Mouse (Mus musculus): ENCODE data around the gene Rad51. TPM values are rescaled to one million over a fixed set of nuclear protein-coding genes. Genes with fewer than 3 reads are reported as not detected.

The Rad51 gene
- total and polyA plus RNA-seq, 3 experiments, result 18.6 to 87.5 (median 45.0) TPM

GRCm38 (mm10) chr2:119174866-119175265 is 62.3 kb downstream of the Rad51 start:
- Histone ChIP-seq H3K36me3 (replicated peaks in 1 of 2; ENCODE audit: control insufficient read depth in 1 of 2, insufficient read depth in 1 of 2, low read length in 1 of 2) (peaks cover 10 to 28% of the 10 kb centered on the region in 2 experiments), H3K79me2 (replicated peaks; ENCODE audit: control insufficient read depth, extremely low read depth, insufficient read depth, poor library complexity, severe bottlenecking) (no peaks in the 10 kb centered on the region; the same call in 1 of the 2 replicates), H3K4me2 (ENCODE audit: insufficient read depth, low read depth, poor library complexity, severe bottlenecking) (peak overlapping the region; percentile 85), H3K9ac (ENCODE audit: insufficient read depth, low read depth) (peak overlapping the region; percentile 62), H3K4me1 (ENCODE audit: control insufficient read depth in 1 of 2, insufficient read depth in 2 of 2) (peaks cover 42 to 95% of the 10 kb centered on the region in 2 experiments), H3K4me3 (replicated peaks in 1 of 3; ENCODE audit: low read depth in 2 of 3, low read length in 2 of 3, poor library complexity in 1 of 3) (peak overlapping the region; percentile 54 to 57 (median 57)), H3K27ac (ENCODE audit: insufficient read depth, low read depth) (peak overlapping the region; percentile 93), H3K27me3 (replicated peaks) (no peaks in the 10 kb centered on the region), H3K9me3 (replicated peaks; ENCODE audit: low read length) (peaks cover 5% of the 10 kb centered on the region)
- in situ Hi-C loops (cut with MboI; ENCODE audit: low pct_ligation_motif_present, low pct_unique_long_range_greater_than_20kb, low sequenced_read_pairs) (loop anchor here (25.0 kb wide), 2 partner anchors 288 to 413 kb away; partner anchors contain the start of genes Ccdc9b and Phgr1), dilution Hi-C loops (cut with MboI; ENCODE audit: extremely low pct_ligation_motif_present, extremely low pct_unique_long_range_greater_than_20kb, low sequenced_read_pairs) (no loop called here)
- no peak for TF ChIP-seq ZMIZ1 (IDR thresholded peaks at IDR 0.05; ENCODE audit: low read depth, low read length)
- TF ChIP-seq MAZ (IDR thresholded peaks at IDR 0.05; ENCODE audit: low read depth, low read length), result no peak
- no peak for TF ChIP-seq CHD1 (IDR thresholded peaks at IDR 0.05; ENCODE audit: low read depth, low read length)
- no peak for DNase-seq (ENCODE audit: extremely low read depth)

- dilution Hi-C loops (cut with MboI; ENCODE audit: extremely low pct_ligation_motif_present, extremely low pct_unique_long_range_greater_than_20kb, low sequenced_read_pairs) (no loop called here), in situ Hi-C loops (cut with MboI; ENCODE audit: low pct_ligation_motif_present, low pct_unique_long_range_greater_than_20kb, low sequenced_read_pairs) (loop anchor here (25.0 kb wide), 2 partner anchors 288 to 413 kb away; partner anchors contain the start of genes Ccdc9b and Phgr1)
- H3K4me1 ChIP-seq (ENCODE audit: control insufficient read depth in 1 of 2, insufficient read depth in 2 of 2), result peaks cover 39 to 90% of the 10 kb centered on the region in 2 experiments
- H3K27ac ChIP-seq (ENCODE audit: insufficient read depth, low read depth), result peak overlapping the region; percentile 93
- peaks cover 18 to 35% of the 10 kb centered on the region in 2 experiments for H3K36me3 ChIP-seq (replicated peaks in 1 of 2; ENCODE audit: control insufficient read depth in 1 of 2, insufficient read depth in 1 of 2, low read length in 1 of 2)
- H3K4me3 ChIP-seq (replicated peaks in 1 of 3; ENCODE audit: low read depth in 2 of 3, low read length in 2 of 3, poor library complexity in 1 of 3), result peak overlapping the region; percentile 54 to 57 (median 57)
- TF ChIP-seq MYC (IDR thresholded peaks at IDR 0.05; ENCODE audit: low read depth, low read length) (0 out of 2 replicates have a peak, but pooled peaks have one; percentile 24), ELF1 (IDR thresholded peaks at IDR 0.05; ENCODE audit: low read depth, low read length) (peak; percentile 69), TCF12 (IDR thresholded peaks at IDR 0.05; ENCODE audit: low read depth, low read length) (peak; percentile 35; the same call in 1 of the 2 replicates), POLR2A (IDR thresholded peaks at IDR 0.05; ENCODE audit: low read depth, low read length) (peak; percentile 53), ZC3H11A (IDR thresholded peaks at IDR 0.05; ENCODE audit: low read depth, low read length) (no peak), MEF2A (IDR thresholded peaks at IDR 0.05; ENCODE audit: borderline replicate concordance, low read depth, low read length) (peak; percentile 26; the same call in 1 of the 2 replicates), ETS1 (conservative IDR thresholded peaks at IDR 0.05; ENCODE audit: low read depth, low read length) (peak; percentile 30; the same call in 1 of the 2 replicates), GABPA (IDR thresholded peaks at IDR 0.05; ENCODE audit: insufficient replicate concordance, low read depth, low read length) (no peak), BHLHE40 (IDR thresholded peaks at IDR 0.05; ENCODE audit: low read depth, low read length) (no peak), CHD2 (IDR thresholded peaks at IDR 0.05; ENCODE audit: low read length) (no peak), IRF4 (IDR thresholded peaks at IDR 0.05; ENCODE audit: low read depth, low read length) (peak; percentile 55)
- H3K79me2 ChIP-seq (replicated peaks; ENCODE audit: control insufficient read depth, extremely low read depth, insufficient read depth, poor library complexity, severe bottlenecking), result no peaks in the 10 kb centered on the region; the same call in 1 of the 2 replicates
- peaks cover 5% of the 10 kb centered on the region for H3K9me3 ChIP-seq (replicated peaks; ENCODE audit: low read length)
- H3K4me2 ChIP-seq (ENCODE audit: insufficient read depth, low read depth, poor library complexity, severe bottlenecking), result peak overlapping the region; percentile 85
- no peaks in the 10 kb centered on the region for H3K27me3 ChIP-seq (replicated peaks)
- peak overlapping the region; percentile 62 for H3K9ac ChIP-seq (ENCODE audit: insufficient read depth, low read depth)
- DNase-seq (ENCODE audit: extremely low read depth), result peak; percentile 52
Observed at GRCm38 (mm10) chr2:119175614-119176013, 63.0 kb downstream of the Rad51 start.

Data from CH12.LX (cell line).